Comparison of ENCODE assay signal across 15 mouse cellular contexts in the genomic region with DNA sequence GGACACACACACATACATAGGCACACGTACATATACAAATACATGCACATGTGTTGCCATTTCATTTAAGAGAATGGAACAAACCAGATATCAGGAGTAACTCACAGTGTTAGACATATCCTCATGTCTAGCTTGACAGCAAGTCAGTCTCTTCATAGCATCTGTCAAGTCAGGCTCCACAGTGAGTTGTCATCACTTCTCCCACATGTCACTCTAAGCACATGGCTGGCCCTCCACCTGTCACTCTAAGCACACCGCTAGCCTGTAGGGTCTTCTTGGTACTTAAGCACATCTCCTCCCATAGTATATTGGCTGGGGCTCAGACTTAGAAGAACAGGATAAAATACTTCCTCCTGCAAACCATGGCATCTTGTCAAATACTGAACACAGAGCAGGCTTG.
"Had no signal": no experiment of that assay in that cellular context is flagged by ENCODE, and none has a peak within 500 bp of the region (broad histone marks: within the 10 kb centered on the region; RNA-seq: fewer than 3 reads in every experiment).

No protein-coding gene starts in this region.

- H3K4me1 ChIP-seq: neural tube, embryonic 15.5 days; stomach, embryonic 15.5 days had no signal

- H3K27me3 ChIP-seq: neural tube, embryonic 15.5 days; stomach, embryonic 15.5 days had no signal

- H3K4me2 ChIP-seq: neural tube, embryonic 15.5 days; stomach, embryonic 15.5 days had no signal

- DNase-seq: retina, postnatal 1 day; right cerebral cortex, adult 18-20 months; right cerebral cortex, postnatal 14 days; right cerebral cortex, postnatal 25 days; right cerebral cortex, postnatal 4 days; spleen, adult 18-20 months; thymus, adult 18-20 months; thymus, adult 2 months; thymus, postnatal 14 days; thymus, postnatal 25 days; thymus, postnatal 36 days; thymus, postnatal 4 days had no signal

- H3K27ac ChIP-seq: neural tube, embryonic 15.5 days; stomach, embryonic 15.5 days; stomach, postnatal 0 days had no signal

- H3K9me3 ChIP-seq: neural tube, embryonic 15.5 days; stomach, embryonic 15.5 days had no signal

- H3K36me3 ChIP-seq: neural tube, embryonic 15.5 days; stomach, embryonic 15.5 days had no signal

- H3K9ac ChIP-seq: neural tube, embryonic 15.5 days; stomach, embryonic 15.5 days had no signal

- H3K4me3 ChIP-seq: neural tube, embryonic 15.5 days; stomach, embryonic 15.5 days had no signal
